Mouse (Mus musculus): ENCODE measurements around the gene Trpv3. TPM values are rescaled to one million over a fixed set of nuclear protein-coding genes. Genes with fewer than 3 reads are reported as not detected.
A peak's percentile ranks its signal among the peaks of the same experiment; 100 is the strongest.

The Trpv3 gene
- 0.13 and 0.16 TPM in 2 replicates for polyA plus RNA-seq (2015; fragmentation: Nextera tagmentation; extraction: Ambion mirVana)

DNA sequence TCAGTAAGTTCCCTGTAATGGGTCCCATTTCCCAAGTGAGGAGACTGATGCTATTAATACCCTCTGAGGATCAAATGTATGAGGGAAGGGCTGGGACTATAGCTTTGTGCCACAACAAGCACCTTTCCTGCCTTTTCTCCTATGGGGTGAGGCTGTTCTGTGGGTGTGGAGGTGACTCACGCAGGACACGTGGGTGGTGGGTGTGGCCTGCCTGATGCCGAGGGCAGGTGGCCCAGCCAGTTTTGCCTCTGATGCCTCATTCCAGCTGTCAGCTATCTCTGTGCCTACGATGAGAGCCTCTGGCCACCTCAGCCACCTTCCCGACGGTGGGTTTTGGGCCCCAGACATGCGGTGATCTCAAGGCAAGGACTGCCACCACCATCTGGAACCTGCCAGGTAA, at the start of gene Trpv3:
Trpv3 (plus strand) TSS at position 122 of the 400 bp plus-strand sequence.
- Histone ChIP-seq H3K9ac (ENCODE audit: low read depth, low read length) (0 out of 2 replicates have a peak within 1 kb of the TSS, but pooled peaks have one; percentile 24), H3K4me1 (ENCODE audit: control insufficient read depth, insufficient read depth, low read length) (peaks cover 8% of the 10 kb centered on the region; the same call in 1 of the 2 replicates), H3K4me2 (ENCODE audit: low read depth, low read length) (no peak within 1 kb of the TSS), H3K9me3 (ENCODE audit: control insufficient read depth, low read length) (no peaks in the 10 kb centered on the region), H3K36me3 (ENCODE audit: control insufficient read depth, insufficient read depth, low read length) (no peaks in the 10 kb centered on the region), H3K27me3 (replicated peaks; ENCODE audit: control insufficient read depth, insufficient read depth, low read length) (no peaks in the 10 kb centered on the region), H3K27ac (ENCODE audit: low read length) (no peak within 1 kb of the TSS), H3K4me3 (ENCODE audit: low read length) (no peak within 1 kb of the TSS)
- peak; percentile 89 for ATAC-seq
- whole genome bisulfite sequencing, result 68% methylated on average over 7 of the region's 7 CpGs

DNA sequence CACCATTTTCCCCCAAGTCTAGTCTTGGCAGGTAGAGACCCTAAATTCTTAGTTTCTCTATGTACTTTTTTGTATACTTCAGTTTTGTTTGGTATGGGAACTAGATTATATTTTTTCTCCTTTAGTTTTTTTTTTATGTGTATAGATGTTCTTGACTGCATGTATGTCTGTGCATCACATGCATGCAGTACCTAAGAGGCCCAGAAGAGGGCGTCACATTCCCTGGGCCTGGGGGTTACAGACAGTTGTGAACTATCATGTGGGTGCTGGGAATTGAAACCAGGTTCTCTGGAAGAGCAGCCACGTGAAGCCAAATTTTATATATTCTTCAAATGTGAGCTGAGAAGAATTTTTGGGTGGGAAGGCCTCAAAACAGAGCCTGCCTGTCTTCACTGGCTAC, 47.5 kb upstream of the Trpv3 start:
- ATAC-seq, result no peak
- Histone ChIP-seq H3K9me3 (ENCODE audit: control insufficient read depth, low read length) (no peaks in the 10 kb centered on the region), H3K27ac (ENCODE audit: low read length) (no peak overlapping the region), H3K27me3 (replicated peaks; ENCODE audit: control insufficient read depth, insufficient read depth, low read length) (no peaks in the 10 kb centered on the region), H3K4me2 (ENCODE audit: low read depth, low read length) (no peak overlapping the region), H3K4me1 (ENCODE audit: control insufficient read depth, insufficient read depth, low read length) (no peaks in the 10 kb centered on the region), H3K4me3 (ENCODE audit: low read length) (no peak overlapping the region), H3K9ac (ENCODE audit: low read depth, low read length) (no peak overlapping the region), H3K36me3 (ENCODE audit: control insufficient read depth, insufficient read depth, low read length) (no peaks in the 10 kb centered on the region)
- 59% methylated on average over 2 of the region's 2 CpGs for WGBS

DNA sequence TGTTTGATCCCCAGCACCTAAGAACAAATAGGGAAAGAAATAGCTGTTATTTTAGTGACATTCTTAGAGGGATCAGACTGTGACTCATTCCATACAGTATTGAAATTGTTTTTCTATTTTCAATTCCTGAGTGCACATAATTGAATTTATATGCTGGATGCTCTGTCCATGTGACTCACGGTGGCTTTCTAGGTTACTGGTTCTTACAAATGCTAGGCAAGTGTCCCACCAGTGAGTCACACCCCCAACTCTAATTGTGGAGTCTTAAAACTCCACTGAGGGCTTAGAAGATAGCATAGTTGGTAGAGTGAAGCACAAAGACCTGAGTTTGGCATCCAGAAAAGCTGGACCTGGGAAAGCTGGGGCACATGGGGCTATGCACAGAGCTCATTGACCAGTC, 46.5 kb upstream of the Trpv3 start:
- no peak for ATAC-seq
- no peak overlapping the region for H3K27ac ChIP-seq (ENCODE audit: low read length)
- no peaks in the 10 kb centered on the region for H3K27me3 ChIP-seq (replicated peaks; ENCODE audit: control insufficient read depth, insufficient read depth, low read length)
- no peak overlapping the region for H3K4me2 ChIP-seq (ENCODE audit: low read depth, low read length)
- no peaks in the 10 kb centered on the region for H3K9me3 ChIP-seq (ENCODE audit: control insufficient read depth, low read length)
- no peaks in the 10 kb centered on the region for H3K4me1 ChIP-seq (ENCODE audit: control insufficient read depth, insufficient read depth, low read length)
- WGBS, result 77% methylated on average over 1 of the region's 1 CpGs
- H3K9ac ChIP-seq (ENCODE audit: low read depth, low read length), result no peak overlapping the region
- no peaks in the 10 kb centered on the region for H3K36me3 ChIP-seq (ENCODE audit: control insufficient read depth, insufficient read depth, low read length)
- no peak overlapping the region for H3K4me3 ChIP-seq (ENCODE audit: low read length)

DNA sequence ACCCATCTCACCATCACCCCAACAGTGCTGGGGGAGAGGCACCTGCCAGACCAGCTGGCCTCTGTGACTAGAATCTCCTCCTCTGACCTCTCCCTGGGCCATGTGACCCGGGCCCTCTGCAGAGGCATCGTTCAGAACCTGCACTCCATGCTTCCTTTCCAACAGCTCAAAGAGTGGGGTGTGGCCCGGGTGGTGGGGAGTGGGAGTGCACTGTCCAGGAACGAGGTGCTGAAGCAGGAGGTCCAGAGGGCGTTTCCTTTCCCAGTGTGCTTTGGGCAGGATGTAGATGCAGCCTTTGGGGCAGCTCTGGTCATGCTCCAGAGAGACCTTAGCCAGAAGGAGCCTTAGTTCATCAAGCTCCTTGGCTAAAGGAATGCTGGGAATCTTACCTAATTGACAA, 44.3 kb upstream of the Trpv3 start:
- H3K36me3 ChIP-seq (ENCODE audit: control insufficient read depth, insufficient read depth, low read length), result no peaks in the 10 kb centered on the region
- no peaks in the 10 kb centered on the region for H3K9me3 ChIP-seq (ENCODE audit: control insufficient read depth, low read length)
- no peak for ATAC-seq
- no peak overlapping the region for H3K9ac ChIP-seq (ENCODE audit: low read depth, low read length)
- H3K4me1 ChIP-seq (ENCODE audit: control insufficient read depth, insufficient read depth, low read length), result no peaks in the 10 kb centered on the region
- no peak overlapping the region for H3K4me3 ChIP-seq (ENCODE audit: low read length)
- H3K27ac ChIP-seq (ENCODE audit: low read length), result no peak overlapping the region
- no peak overlapping the region for H3K4me2 ChIP-seq (ENCODE audit: low read depth, low read length)
- no peaks in the 10 kb centered on the region for H3K27me3 ChIP-seq (replicated peaks; ENCODE audit: control insufficient read depth, insufficient read depth, low read length)
- 24% methylated on average over 5 of the region's 5 CpGs for WGBS

DNA sequence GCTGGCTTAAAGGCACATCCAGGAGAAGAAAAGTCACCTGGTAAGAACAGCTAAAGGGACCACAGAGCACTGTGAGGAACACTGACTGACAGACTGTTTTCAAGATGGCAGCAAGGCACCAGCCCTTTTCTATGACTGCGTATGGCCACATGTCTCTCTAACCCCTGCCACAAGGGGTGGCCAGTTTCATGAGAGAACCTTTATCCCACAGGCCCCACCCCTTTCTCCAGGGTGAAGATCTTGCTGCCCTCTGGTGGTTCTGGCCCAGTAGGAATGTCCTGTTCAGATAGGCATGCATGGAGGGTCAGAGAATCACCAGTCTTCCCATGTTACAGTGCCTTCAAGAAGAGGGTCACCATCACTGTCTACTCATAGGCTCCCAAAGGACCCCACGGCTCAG, 43.2 kb upstream of the Trpv3 start:
- 72% methylated on average over 2 of the region's 2 CpGs for WGBS
- Histone ChIP-seq H3K9ac (ENCODE audit: low read depth, low read length) (no peak overlapping the region), H3K27me3 (replicated peaks; ENCODE audit: control insufficient read depth, insufficient read depth, low read length) (no peaks in the 10 kb centered on the region), H3K4me1 (ENCODE audit: control insufficient read depth, insufficient read depth, low read length) (no peaks in the 10 kb centered on the region), H3K4me3 (ENCODE audit: low read length) (no peak overlapping the region), H3K9me3 (ENCODE audit: control insufficient read depth, low read length) (no peaks in the 10 kb centered on the region), H3K36me3 (ENCODE audit: control insufficient read depth, insufficient read depth, low read length) (no peaks in the 10 kb centered on the region), H3K27ac (ENCODE audit: low read length) (no peak overlapping the region), H3K4me2 (ENCODE audit: low read depth, low read length) (no peak overlapping the region)
- no peak; the same call in 1 of the 2 replicates for ATAC-seq

DNA sequence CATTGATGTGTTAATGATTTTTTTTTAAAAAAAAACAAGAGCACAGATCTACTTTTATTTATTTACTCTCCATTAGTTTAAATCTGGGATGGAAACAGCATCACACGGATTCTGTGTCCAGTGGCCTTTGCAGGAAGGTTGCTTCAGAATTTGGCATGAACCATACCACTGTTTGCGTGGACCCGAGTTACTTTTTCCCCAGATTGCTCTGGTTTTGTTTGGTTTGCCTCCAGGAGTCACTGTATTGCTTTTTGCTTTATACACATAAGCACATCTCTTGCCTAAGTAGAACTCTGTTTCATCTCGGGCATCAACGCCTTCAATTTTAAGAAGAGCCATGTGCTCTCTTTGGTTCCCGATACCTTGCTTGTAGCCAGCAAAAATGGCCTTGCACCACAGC, 41.3 kb upstream of the Trpv3 start:
- no peaks in the 10 kb centered on the region for H3K27me3 ChIP-seq (replicated peaks; ENCODE audit: control insufficient read depth, insufficient read depth, low read length)
- H3K36me3 ChIP-seq (ENCODE audit: control insufficient read depth, insufficient read depth, low read length), result no peaks in the 10 kb centered on the region
- H3K4me2 ChIP-seq (ENCODE audit: low read depth, low read length), result no peak overlapping the region
- no peaks in the 10 kb centered on the region for H3K9me3 ChIP-seq (ENCODE audit: control insufficient read depth, low read length)
- H3K4me1 ChIP-seq (ENCODE audit: control insufficient read depth, insufficient read depth, low read length), result no peaks in the 10 kb centered on the region
- H3K27ac ChIP-seq (ENCODE audit: low read length), result no peak overlapping the region
- no peak overlapping the region for H3K9ac ChIP-seq (ENCODE audit: low read depth, low read length)
- ATAC-seq, result no peak
- 87% methylated on average over 6 of the region's 6 CpGs for WGBS
- H3K4me3 ChIP-seq (ENCODE audit: low read length), result no peak overlapping the region

DNA sequence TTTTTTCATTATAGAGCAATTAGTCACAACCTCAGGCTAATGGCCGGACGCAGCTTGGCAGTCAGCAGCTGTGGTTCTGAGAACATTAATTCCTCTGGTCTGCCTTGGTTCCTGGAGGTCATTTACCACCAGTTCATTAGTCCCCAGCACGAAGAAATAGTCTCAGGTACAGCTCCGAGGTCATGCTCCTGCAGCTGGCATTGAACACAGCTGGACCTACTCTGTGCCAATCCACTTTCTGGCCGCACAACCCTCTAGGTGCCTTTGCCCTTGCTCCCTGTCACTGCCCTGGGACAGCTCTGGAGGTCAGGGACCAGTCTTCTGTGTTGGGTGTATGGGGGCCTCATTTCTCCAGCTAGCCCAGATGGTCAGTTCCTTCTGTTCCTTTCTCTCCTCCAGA, 38.3 kb upstream of the Trpv3 start:
- Histone ChIP-seq H3K27ac (ENCODE audit: low read length) (no peak overlapping the region), H3K4me3 (ENCODE audit: low read length) (no peak overlapping the region), H3K4me1 (ENCODE audit: control insufficient read depth, insufficient read depth, low read length) (no peaks in the 10 kb centered on the region), H3K9ac (ENCODE audit: low read depth, low read length) (no peak overlapping the region), H3K27me3 (replicated peaks; ENCODE audit: control insufficient read depth, insufficient read depth, low read length) (0 out of 2 replicates have a peak, but pooled peaks cover 2% of the 10 kb centered on the region), H3K4me2 (ENCODE audit: low read depth, low read length) (no peak overlapping the region), H3K36me3 (ENCODE audit: control insufficient read depth, insufficient read depth, low read length) (no peaks in the 10 kb centered on the region), H3K9me3 (ENCODE audit: control insufficient read depth, low read length) (no peaks in the 10 kb centered on the region)
- 74% methylated on average over 5 of the region's 5 CpGs for whole genome bisulfite sequencing
- no peak for ATAC-seq

DNA sequence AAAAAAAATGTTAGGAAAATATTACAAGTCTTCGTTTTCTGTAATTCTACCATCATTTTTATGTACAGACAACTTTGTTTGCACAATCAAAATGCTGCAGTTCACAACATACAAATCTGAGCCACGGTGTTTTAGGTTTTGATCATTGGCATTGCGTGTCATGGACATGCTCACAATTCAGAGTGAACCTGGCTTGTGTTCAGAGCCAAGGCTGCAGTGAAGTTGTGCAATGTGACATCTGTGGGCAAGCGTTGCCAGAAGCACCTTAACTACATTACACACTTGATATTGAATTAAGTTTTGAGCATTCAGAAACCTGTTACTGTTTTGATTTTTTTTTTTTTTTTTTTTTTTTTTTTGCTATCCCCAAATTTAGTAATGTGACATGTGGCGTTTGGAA, 37.1 kb upstream of the Trpv3 start:
- ATAC-seq, result no peak
- WGBS, result 85% methylated on average over 5 of the region's 5 CpGs

DNA sequence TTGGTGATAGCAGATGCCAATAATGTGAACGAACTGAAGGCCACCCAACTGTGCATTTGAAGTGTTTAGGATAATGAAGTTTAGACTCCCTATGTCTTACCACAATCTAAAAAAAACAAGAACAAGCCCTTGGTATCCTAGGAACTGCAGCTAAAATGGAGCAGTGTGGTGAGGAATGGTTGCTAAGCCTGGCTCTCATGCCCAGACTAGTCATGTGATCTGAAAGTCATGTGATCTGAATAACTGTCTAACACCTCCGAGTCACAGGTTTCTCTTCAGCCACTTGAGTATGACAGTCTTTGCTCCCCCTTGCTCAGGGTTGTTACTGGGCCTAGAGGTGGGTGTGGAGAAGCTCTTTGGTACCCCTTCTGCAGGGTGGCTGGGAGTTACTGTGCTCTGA, 34.7 kb upstream of the Trpv3 start:
- H3K9ac ChIP-seq (ENCODE audit: low read depth, low read length), result no peak overlapping the region
- H3K9me3 ChIP-seq (ENCODE audit: control insufficient read depth, low read length), result no peaks in the 10 kb centered on the region
- 0 out of 2 replicates have a peak, but pooled peaks cover 2% of the 10 kb centered on the region for H3K27me3 ChIP-seq (replicated peaks; ENCODE audit: control insufficient read depth, insufficient read depth, low read length)
- no peak overlapping the region for H3K4me3 ChIP-seq (ENCODE audit: low read length)
- H3K4me2 ChIP-seq (ENCODE audit: low read depth, low read length), result no peak overlapping the region
- peaks cover 5% of the 10 kb centered on the region; the same call in 1 of the 2 replicates for H3K4me1 ChIP-seq (ENCODE audit: control insufficient read depth, insufficient read depth, low read length)
- no peak overlapping the region for H3K27ac ChIP-seq (ENCODE audit: low read length)
- WGBS, result 56% methylated on average over 2 of the region's 2 CpGs
- no peaks in the 10 kb centered on the region for H3K36me3 ChIP-seq (ENCODE audit: control insufficient read depth, insufficient read depth, low read length)
- ATAC-seq, result no peak

More for the DNA sequence above, 37.1 kb upstream of the Trpv3 start:
- Histone ChIP-seq H3K36me3 (ENCODE audit: control insufficient read depth, insufficient read depth, low read length) (no peaks in the 10 kb centered on the region), H3K9me3 (ENCODE audit: control insufficient read depth, low read length) (no peaks in the 10 kb centered on the region), H3K4me3 (ENCODE audit: low read length) (no peak overlapping the region), H3K27ac (ENCODE audit: low read length) (no peak overlapping the region), H3K4me2 (ENCODE audit: low read depth, low read length) (no peak overlapping the region), H3K4me1 (ENCODE audit: control insufficient read depth, insufficient read depth, low read length) (no peaks in the 10 kb centered on the region), H3K27me3 (replicated peaks; ENCODE audit: control insufficient read depth, insufficient read depth, low read length) (0 out of 2 replicates have a peak, but pooled peaks cover 2% of the 10 kb centered on the region), H3K9ac (ENCODE audit: low read depth, low read length) (no peak overlapping the region)

DNA sequence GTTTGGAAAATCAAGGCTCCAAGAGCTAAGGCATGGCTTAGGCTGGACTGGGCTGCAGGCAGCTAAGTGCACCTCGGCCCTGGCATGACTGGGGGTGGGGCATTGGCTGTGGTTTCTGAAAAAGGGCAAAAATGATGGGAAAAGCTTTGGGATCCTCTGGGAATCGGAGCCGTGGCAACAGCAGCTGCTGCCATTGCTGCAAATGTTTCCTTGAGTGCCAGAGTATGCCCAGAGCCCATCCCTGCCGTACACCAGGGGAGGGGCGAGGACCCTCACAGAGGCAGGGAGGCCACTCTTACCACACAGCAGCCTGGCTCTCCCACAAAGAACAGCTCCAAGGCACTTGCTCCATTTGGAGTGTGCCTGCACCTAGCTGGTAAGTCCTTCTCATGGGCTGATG, 33.2 kb upstream of the Trpv3 start, which contains the start of gene Trpv1:
Trpv1 (plus strand) TSS at position 301 of the 400 bp plus-strand sequence.
- H3K27ac ChIP-seq (ENCODE audit: low read length), result no peak within 1 kb of the TSS
- H3K9ac ChIP-seq (ENCODE audit: low read depth, low read length), result no peak within 1 kb of the TSS
- 83% methylated on average over 5 of the region's 5 CpGs for WGBS
- H3K9me3 ChIP-seq (ENCODE audit: control insufficient read depth, low read length), result no peaks in the 10 kb centered on the region
- no peak within 1 kb of the TSS for H3K4me3 ChIP-seq (ENCODE audit: low read length)
- peaks cover 5% of the 10 kb centered on the region; the same call in 1 of the 2 replicates for H3K4me1 ChIP-seq (ENCODE audit: control insufficient read depth, insufficient read depth, low read length)
- ATAC-seq, result no peak
- H3K36me3 ChIP-seq (ENCODE audit: control insufficient read depth, insufficient read depth, low read length), result no peaks in the 10 kb centered on the region
- no peak within 1 kb of the TSS for H3K4me2 ChIP-seq (ENCODE audit: low read depth, low read length)
- 0 out of 2 replicates have a peak, but pooled peaks cover 2% of the 10 kb centered on the region for H3K27me3 ChIP-seq (replicated peaks; ENCODE audit: control insufficient read depth, insufficient read depth, low read length)
